Mouse (Mus musculus) G1E (cell line): ENCODE measurements around the gene Fgf9. TPM values are rescaled to one million over a fixed set of nuclear protein-coding genes. Genes with fewer than 3 reads are reported as not detected.
A peak's percentile ranks its signal among the peaks of the same experiment; 100 is the strongest.

Experiments used
- ATAC-seq: 2 replicates; pipeline ENCODE4 v1.8.0; 2016; ENCODE audit warnings: mild to moderate bottlenecking; ENCODE audit not compliant: insufficient number of reproducible peaks, poor library complexity, low FRiP score, severe bottlenecking; ENCODE audit errors: extremely low read depth
- DNase-seq: peaks from one replicate; pipeline ENCODE4 v3.0.0; 2012; ENCODE audit warnings: low spot score
- H3K27me3 ChIP-seq: 2 replicates; pipeline ENCODE4 v1.6.1; 2012; ENCODE audit warnings: mild to moderate bottlenecking, low read length, inconsistent platforms; ENCODE audit not compliant: insufficient read depth
- H3K36me3 ChIP-seq: replicated peaks from 2 replicates; pipeline ENCODE3; 2012; ENCODE audit warnings: mild to moderate bottlenecking, inconsistent platforms
- H3K4me1 ChIP-seq: 2 replicates; pipeline ENCODE4 v1.6.1; 2012; ENCODE audit warnings: low read depth, low read length, inconsistent platforms, mixed read lengths; ENCODE audit not compliant: insufficient read depth
- H3K4me3 ChIP-seq: 2 replicates; pipeline ENCODE4 v1.5.1; 2012; ENCODE audit warnings: low read depth, mild to moderate bottlenecking, inconsistent platforms, low read length, moderate library complexity, mixed read lengths
- H3K9me3 ChIP-seq: replicated peaks from 2 replicates; pipeline ENCODE4 v1.6.1; 2012; ENCODE audit warnings: inconsistent platforms
- CTCF ChIP-seq: IDR thresholded peaks from 2 replicates; pipeline ENCODE4 v1.5.1; 2012; ENCODE audit warnings: low read depth, low read length, inconsistent platforms, mixed read lengths
- GATA1 ChIP-seq: IDR thresholded peaks from 2 replicates; pipeline ENCODE4 v1.6.1; 2012; ENCODE audit warnings: borderline replicate concordance, low read length, inconsistent platforms, mixed read lengths
- GATA2 ChIP-seq: IDR thresholded peaks from 2 replicates; pipeline ENCODE4 v1.6.1; 2012; ENCODE audit warnings: low read depth, low read length, inconsistent platforms, borderline replicate concordance
- POLR2AphosphoS5 ChIP-seq: IDR thresholded peaks from 2 replicates; pipeline ENCODE4 v1.6.1; 2012; ENCODE audit warnings: low read depth, low read length, inconsistent platforms; ENCODE audit not compliant: insufficient replicate concordance
- TAL1 ChIP-seq: conservative IDR thresholded peaks from 2 replicates; pipeline ENCODE4 v1.6.1; 2012; ENCODE audit warnings: low read depth, low read length, inconsistent platforms, mixed read lengths
- polyA plus RNA-seq: library from polyadenylated mRNA; stranded (reverse); fragments of >175 nt; gene quantifications from 2 replicates; pipeline ENCODE4 v1.2.3, GENCODE M21; 2012
- total RNA-seq, 2 experiments: library from RNA; stranded (forward) in 1 of 2; stranded (reverse) in 1 of 2; fragments of 200-1000 nt in 1 of 2; fragments of >200 nt in 1 of 2; fragmentation: Nextera tagmentation in 1 of 2; gene quantifications; 2 replicates each; pipeline ENCODE4 v1.2.3; 2014 to 2017

Gene Fgf9
- not detected in 2 replicates for total RNA-seq (2014; fragmentation: Nextera tagmentation)
- 0.05 TPM in 1 of 2 replicates, not detected in the other for total RNA-seq (2017)
- polyA plus RNA-seq = not detected in 2 replicates

GRCm38 (mm10) chr14:58070481-58071119, at the start of gene Fgf9:
TSS of gene Fgf9 (plus strand) at chr14:58070547.
- DNase-seq (no peak), ATAC-seq (no peak)
- H3K4me1 ChIP-seq = no peaks in the 10 kb centered on the region
- no peaks in the 10 kb centered on the region for H3K36me3 ChIP-seq
- peaks cover 50% of the 10 kb centered on the region for H3K9me3 ChIP-seq
- no peak for TF ChIP-seq CTCF
- no peak for TF ChIP-seq POLR2AphosphoS5
- H3K27me3 ChIP-seq = no peaks in the 10 kb centered on the region
- no peak within 1 kb of the TSS for H3K4me3 ChIP-seq

GRCm38 (mm10) chr14:58034567-58034966, 35.8 kb upstream of the Fgf9 start:
- DNase-seq = no peak

DNA sequence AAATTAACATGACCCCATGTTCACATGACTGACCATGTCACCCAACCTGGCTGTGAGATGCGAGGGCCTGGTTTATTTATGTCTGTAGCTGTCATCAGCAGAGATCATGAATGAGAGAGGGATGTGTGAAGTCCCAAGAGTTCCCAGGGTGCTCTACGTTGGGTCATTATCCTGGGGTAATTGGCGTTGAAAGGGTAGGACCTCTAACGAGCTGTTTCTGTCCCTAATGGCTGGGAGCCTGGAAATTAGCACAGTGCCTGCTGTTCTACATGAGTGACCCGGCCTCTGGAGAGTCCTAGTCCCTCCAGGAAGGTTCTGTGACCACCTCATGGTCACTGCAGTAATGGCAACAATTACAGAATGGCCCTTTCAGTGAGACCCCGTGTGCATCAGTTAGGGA, 34.2 kb upstream of the Fgf9 start:
- H3K36me3 ChIP-seq = no peaks in the 10 kb centered on the region
- no peaks in the 10 kb centered on the region for H3K4me1 ChIP-seq
- DNase-seq = no peak
- no peaks in the 10 kb centered on the region for H3K9me3 ChIP-seq
- no peak overlapping the region for H3K4me3 ChIP-seq
- no peaks in the 10 kb centered on the region for H3K27me3 ChIP-seq
- TF ChIP-seq TAL1 (no peak), GATA2 (no peak), CTCF (no peak), GATA1 (no peak), POLR2AphosphoS5 (no peak)
- ATAC-seq = no peak

More at GRCm38 (mm10) chr14:58034567-58034966, 35.8 kb upstream of the Fgf9 start:
- peaks cover 3% of the 10 kb centered on the region; the same call in 1 of the 2 replicates for H3K9me3 ChIP-seq
- H3K27me3 ChIP-seq = no peaks in the 10 kb centered on the region
- H3K4me1 ChIP-seq = no peaks in the 10 kb centered on the region
- H3K4me3 ChIP-seq = no peak overlapping the region
- no peaks in the 10 kb centered on the region for H3K36me3 ChIP-seq
- ATAC-seq = no peak
- TF ChIP-seq CTCF (peak; percentile 43; the same call in 1 of the 2 replicates), GATA2 (no peak), TAL1 (no peak), POLR2AphosphoS5 (no peak), GATA1 (no peak)

GRCm38 (mm10) chr14:58046639-58047284, 23.6 kb upstream of the Fgf9 start:
- Histone ChIP-seq H3K4me3 (no peak overlapping the region), H3K9me3 (no peaks in the 10 kb centered on the region), H3K27me3 (no peaks in the 10 kb centered on the region), H3K36me3 (no peaks in the 10 kb centered on the region), H3K4me1 (no peaks in the 10 kb centered on the region)
- ATAC-seq (no peak), DNase-seq (no peak)
- TF ChIP-seq GATA2 (no peak), GATA1 (no peak), CTCF (no peak), TAL1 (no peak), POLR2AphosphoS5 (no peak)

DNA sequence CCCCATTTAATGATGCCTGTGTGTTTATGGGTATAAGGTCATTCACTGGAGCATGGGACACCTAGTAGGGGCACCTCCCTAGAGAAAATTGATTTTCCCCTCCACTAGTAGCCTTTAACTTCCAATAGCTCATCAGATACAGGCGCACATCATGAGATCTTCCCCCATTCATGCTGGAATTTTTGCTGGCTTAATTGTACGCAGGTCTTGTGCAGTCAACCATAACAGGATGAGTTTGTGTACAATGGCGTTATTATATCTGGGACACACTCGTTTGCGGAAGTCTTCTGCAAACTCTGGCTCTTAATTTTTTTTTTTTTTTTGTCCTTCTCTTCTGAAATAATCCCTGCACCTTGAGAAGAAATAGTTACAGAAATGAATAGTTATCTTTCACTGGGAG, 19.7 kb upstream of the Fgf9 start:
- ATAC-seq = no peak
- Histone ChIP-seq H3K36me3 (no peaks in the 10 kb centered on the region), H3K9me3 (no peaks in the 10 kb centered on the region), H3K4me1 (no peaks in the 10 kb centered on the region), H3K4me3 (no peak overlapping the region), H3K27me3 (no peaks in the 10 kb centered on the region)
- TF ChIP-seq GATA2 (no peak), CTCF (no peak), TAL1 (no peak), POLR2AphosphoS5 (no peak), GATA1 (no peak)
- no peak for DNase-seq

- DNase-seq (no peak), ATAC-seq (no peak)
- Histone ChIP-seq H3K4me1 (no peaks in the 10 kb centered on the region), H3K9me3 (peaks cover 23% of the 10 kb centered on the region), H3K4me3 (no peak overlapping the region), H3K36me3 (no peaks in the 10 kb centered on the region), H3K27me3 (no peaks in the 10 kb centered on the region)
- no peak for TF ChIP-seq GATA1
Observed at GRCm38 (mm10) chr14:58067586-58067985, 2.8 kb upstream of the Fgf9 start.
